Mouse (Mus musculus): ENCODE results near the gene Frmpd1.

- TF ChIP-seq CTCF (IDR thresholded peaks at IDR 0.05; ENCODE audit: insufficient read depth, low read length), result no peak
- TF ChIP-seq POLR2A (IDR thresholded peaks at IDR 0.05; ENCODE audit: borderline replicate concordance, extremely low read depth, low read depth, low read length), result no peak
Measured at GRCm38 (mm10) chr4:45296662-45297564, 112.2 kb downstream of the Frmpd1 start, which contains the start of gene Trmt10b.
